Mouse (Mus musculus): Measurements from ENCODE around the gene Cyb561a3.
A peak's percentile ranks its signal among the peaks of the same experiment; 100 is the strongest.
"Not testable (repeated sequence)": the region's sequence is repeated elsewhere in the genome, so short reads cannot be mapped to it uniquely, and the experiment has no call there.

The Cyb561a3 gene

DNA sequence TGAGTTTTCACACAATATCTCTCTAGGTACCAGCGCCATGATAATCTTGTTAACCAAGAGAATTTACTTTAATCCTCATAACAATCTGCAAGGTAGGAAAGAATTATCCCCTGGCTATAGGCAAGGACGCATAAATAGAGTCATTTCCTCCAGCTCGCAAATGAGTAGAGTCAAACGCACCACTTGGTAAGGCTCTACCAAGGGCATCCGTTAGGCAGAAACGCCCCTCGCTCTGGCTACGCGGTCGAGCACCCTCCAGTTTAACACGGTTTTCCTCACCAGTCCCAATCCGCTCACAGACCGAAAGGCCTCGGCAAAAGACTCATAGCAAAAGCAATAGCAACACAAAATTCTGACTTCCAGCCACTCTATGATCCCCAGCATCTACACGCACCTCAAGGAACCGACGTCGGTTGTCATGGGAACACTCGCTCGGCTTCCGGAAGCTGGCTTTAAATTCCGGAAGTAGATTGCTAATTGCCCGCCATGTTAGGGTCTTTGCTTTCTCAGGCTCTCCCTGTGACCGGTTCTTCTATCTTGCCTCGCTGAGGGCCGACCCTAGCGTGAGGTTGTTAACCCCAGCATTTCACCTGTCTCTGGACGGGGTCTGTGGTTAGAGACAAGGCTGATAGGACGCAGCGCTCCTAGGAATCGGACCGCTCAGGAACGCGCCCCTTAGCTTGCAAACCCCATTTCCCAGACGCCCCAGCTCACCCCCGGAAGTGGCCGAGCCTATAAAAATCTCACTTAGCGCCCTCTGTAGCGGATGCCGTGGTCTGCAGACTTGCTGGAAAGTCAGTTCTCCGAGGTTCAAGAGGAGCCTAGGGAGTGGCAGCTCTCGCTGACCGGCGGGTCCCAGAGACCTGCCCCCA, at the start of gene Cyb561a3, which contains the start of gene Tmem138:
TSS of gene Cyb561a3 (plus strand) at position 483 of the 872 bp plus-strand sequence.
TSS of gene Tmem138 (minus strand) at position 673 of the 872 bp plus-strand sequence.
- peak; percentile 98 for DNase-seq (ENCODE audit: low read depth, low spot score)

DNA sequence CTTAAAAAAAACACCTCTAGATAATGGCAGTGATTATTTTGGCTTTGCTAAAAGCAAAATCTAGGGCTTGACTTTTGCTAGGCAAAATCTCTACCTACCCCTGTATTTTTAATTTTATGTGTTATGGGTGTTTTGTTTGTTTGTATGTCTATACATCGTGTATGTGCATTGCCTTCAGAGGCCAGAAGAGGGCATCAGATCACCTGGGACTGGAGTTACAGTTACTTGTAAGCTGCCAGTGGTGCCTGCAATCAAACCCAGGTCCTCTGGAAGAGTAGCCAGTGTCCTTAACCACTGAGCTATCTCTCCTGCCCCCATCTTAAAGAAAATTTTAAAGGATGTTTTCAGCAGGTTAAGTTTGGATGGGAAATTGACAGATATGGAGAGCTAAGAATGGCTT, 46.9 kb upstream of the Cyb561a3 start:
- DNase-seq (ENCODE audit: low read depth, low spot score), result no peak

GRCm38 (mm10) chr19:10539454-10539853, 37.5 kb upstream of the Cyb561a3 start:
- DNase-seq (ENCODE audit: low read depth, low spot score), result no peak

DNA sequence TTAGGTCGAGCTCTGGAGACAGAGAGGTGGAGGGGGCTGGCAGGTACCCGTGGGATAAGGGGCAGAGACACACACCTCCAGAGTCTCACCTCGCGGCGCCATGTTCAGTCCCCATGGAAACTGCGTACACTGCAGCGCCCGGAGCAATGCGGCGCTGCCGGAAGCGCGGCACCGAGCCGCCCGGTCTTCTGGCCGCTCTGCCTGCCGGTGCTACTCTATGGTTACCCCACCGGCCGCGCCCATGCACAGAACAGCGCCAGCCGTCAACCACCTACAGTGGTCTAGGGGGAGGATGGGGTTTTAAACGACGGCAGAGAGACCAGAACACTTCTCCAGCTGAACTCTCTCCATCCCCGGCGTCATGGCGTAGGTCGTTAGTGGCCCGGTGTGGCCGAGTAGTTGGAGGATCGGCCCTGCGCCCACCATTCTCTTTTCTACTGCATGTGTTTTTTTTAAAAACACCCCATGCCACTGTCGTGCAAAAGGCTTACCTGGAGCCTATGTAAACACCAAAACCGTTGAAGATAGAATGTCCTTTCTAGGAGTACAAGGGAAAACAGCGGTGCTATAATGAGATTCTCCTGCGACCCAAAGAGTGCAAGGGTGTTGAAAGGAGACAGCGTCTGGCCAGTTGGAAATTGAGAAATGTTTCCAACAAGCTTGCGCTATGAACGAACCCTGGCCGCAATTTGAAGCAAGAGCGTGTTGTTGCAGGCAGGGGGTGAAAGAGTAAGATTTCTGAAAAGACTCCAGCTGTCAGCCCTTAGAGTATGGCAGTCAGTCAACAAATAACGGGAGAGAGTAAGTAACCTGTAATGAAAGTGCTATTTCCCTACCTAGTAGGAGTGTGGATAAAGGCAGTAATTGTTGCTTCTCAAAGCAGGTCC, 21.1 kb upstream of the Cyb561a3 start, which contains the start of gene Tmem216:
TSS of gene Tmem216 (minus strand) at position 615 of the 887 bp plus-strand sequence.
- DNase-seq (ENCODE audit: low read depth, low spot score), result peak; percentile 80

GRCm38 (mm10) chr19:10557001-10557400, 20.0 kb upstream of the Cyb561a3 start:
- no peak for DNase-seq (ENCODE audit: low read depth, low spot score)

GRCm38 (mm10) chr19:10557430-10557829, 19.5 kb upstream of the Cyb561a3 start:
- no peak for DNase-seq (ENCODE audit: low read depth, low spot score)

DNA sequence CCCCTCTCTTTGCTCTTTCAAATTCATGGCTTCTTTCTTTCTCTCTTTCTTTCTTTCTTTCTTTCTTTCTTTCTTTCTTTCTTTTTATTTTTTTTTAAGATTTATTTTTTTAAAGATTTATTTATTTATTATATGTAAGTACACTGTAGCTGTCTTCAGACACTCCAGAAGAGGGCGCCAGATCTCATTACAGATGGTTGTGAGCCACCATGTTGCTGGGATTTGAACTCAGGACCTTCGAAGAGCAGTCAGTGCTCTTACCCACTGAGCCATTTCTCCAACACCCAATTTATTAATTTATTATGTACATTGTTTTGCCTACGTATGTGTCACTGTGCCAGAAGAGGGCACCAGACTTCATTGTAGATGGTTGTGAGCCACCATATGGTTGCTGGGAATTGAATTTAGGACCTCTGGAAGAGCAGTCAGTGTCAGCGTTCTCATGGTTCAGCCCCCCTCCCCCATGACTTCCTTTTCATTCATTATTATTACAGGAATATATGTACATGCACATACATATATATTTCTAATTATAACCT, 19.1 kb upstream of the Cyb561a3 start:
- DNase-seq (ENCODE audit: low read depth, low spot score), result not testable (repeated sequence)

- DNase-seq (ENCODE audit: low read depth, low spot score), result no peak
Measured at GRCm38 (mm10) chr19:10560108-10560507, 16.9 kb upstream of the Cyb561a3 start.

DNA sequence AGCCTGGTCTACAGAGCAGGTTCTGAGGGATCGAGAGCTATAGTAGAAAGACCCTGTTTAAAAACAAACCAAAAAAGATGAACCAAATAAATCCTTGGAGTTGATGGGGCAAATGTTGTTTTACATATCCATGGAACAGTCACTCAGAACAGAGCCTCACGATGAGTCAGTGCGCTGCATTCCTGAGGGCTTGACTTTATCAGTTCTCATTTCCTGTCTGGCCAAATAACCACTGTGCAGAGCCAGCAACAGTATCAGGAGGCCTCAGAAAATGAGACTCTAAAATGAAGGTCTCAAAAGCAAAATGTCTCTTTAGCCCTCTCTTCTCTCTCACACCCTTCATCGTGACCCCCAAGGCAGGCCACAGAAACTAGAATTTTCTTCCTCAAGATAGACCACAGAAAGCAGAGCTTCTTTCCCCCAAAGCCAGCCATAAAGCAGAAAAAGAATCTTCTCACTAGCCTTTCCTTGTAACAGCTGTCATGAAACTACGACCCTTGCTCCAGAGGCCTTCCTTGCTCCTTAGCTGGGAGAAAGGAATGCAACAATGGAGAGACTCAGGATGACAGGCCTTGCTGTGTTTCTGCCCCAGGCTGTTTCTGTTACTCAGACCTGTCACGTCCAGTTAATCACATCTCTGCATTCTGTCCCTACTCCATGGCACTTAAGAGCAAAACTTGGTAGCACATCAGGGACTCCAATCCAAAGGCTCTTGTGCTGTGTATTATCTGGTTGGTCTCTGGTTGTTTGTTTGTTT, 15.2 kb upstream of the Cyb561a3 start:
- DNase-seq (ENCODE audit: low read depth, low spot score), result no peak

GRCm38 (mm10) chr19:10562351-10562750, 14.6 kb upstream of the Cyb561a3 start:
- no peak for DNase-seq (ENCODE audit: low read depth, low spot score)

DNA sequence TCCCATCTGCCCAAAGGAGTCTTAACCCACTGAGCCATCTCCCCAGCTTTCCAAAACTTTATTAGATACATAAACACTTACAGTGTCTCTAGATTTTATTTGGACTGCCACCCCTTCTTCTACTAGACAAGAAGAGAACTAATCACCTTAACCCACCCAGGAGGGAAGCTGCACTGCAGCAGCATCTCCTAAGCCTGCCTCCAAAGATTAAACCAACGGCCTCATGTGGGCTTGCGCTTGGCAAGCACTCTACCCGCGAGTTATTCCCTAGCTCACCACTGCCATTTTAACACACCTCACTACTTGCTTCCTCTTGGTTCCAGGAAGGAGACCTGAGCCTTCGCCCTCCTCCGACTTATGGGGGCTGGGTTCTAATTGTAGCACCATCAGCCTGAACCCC, 12.7 kb upstream of the Cyb561a3 start:
- no peak for DNase-seq (ENCODE audit: low read depth, low spot score)

- DNase-seq (ENCODE audit: low read depth, low spot score), result no peak
Measured at GRCm38 (mm10) chr19:10565217-10565616, 11.8 kb upstream of the Cyb561a3 start.

GRCm38 (mm10) chr19:10569627-10570026, 7.3 kb upstream of the Cyb561a3 start:
- no peak for DNase-seq (ENCODE audit: low read depth, low spot score)

GRCm38 (mm10) chr19:10580102-10580501, 3.1 kb downstream of the Cyb561a3 start:
- no peak for DNase-seq (ENCODE audit: low read depth, low spot score)

GRCm38 (mm10) chr19:10580761-10581160, 3.8 kb downstream of the Cyb561a3 start:
- DNase-seq (ENCODE audit: low read depth, low spot score), result no peak

GRCm38 (mm10) chr19:10581984-10582383, 5.0 kb downstream of the Cyb561a3 start:
- DNase-seq (ENCODE audit: low read depth, low spot score), result no peak

- no peak for DNase-seq (ENCODE audit: low read depth, low spot score)
Measured at GRCm38 (mm10) chr19:10583550-10584146, 6.7 kb downstream of the Cyb561a3 start.

GRCm38 (mm10) chr19:10585112-10585511, 8.1 kb downstream of the Cyb561a3 start:
- no peak for DNase-seq (ENCODE audit: low read depth, low spot score)

- DNase-seq (ENCODE audit: low read depth, low spot score), result no peak
Measured at GRCm38 (mm10) chr19:10587231-10587630, 10.3 kb downstream of the Cyb561a3 start.

- DNase-seq (ENCODE audit: low read depth, low spot score), result no peak
Measured at GRCm38 (mm10) chr19:10589127-10589857, 12.3 kb downstream of the Cyb561a3 start.

Measured in telencephalon, adult 2 months (tissue).